Mouse (Mus musculus) Patski (cell line): ENCODE results near the gene Ganab. TPM values are rescaled to one million over a fixed set of nuclear protein-coding genes. Genes with fewer than 3 reads are reported as not detected.
"Not testable (repeated sequence)": the region's sequence is repeated elsewhere in the genome, so short reads cannot be mapped to it uniquely, and the experiment has no call there.

Source experiments
- ATAC-seq: fragments of 100-300 bp; one replicate; pipeline ENCODE4 v1.8.0; 2021
- CTCF ChIA-PET: fragments of 350-600 bp; sonication (Branson Sonifier 250); formaldehyde crosslinking; loops from one replicate; lab custom pipeline; 2022; ENCODE audit warnings: inconsistent platforms; lab: Charles Lee
- POLR2A ChIA-PET: fragments of 350-600 bp; sonication (Branson Sonifier 250); formaldehyde crosslinking; loops from one replicate; lab custom pipeline; 2022; ENCODE audit warnings: antibody characterized with exemption, inconsistent platforms; lab: Charles Lee
- DNase-seq: peaks from one replicate; pipeline ENCODE4 v3.0.0-alpha.2; 2011; ENCODE audit warnings: low read depth, low spot score
- H3K27me3 ChIP-seq: fragments of 371-371 bp; one replicate; pipeline ENCODE4 v1.5.1; 2021
- CTCF ChIP-seq: fragments of 100-300 bp; IDR thresholded peaks from one replicate; pipeline ENCODE4 v1.5.1; 2021
- in situ Hi-C: fragments of 300-500 bp; cut with MboI; formaldehyde crosslinking; loops from 3 replicates; pipeline ENCODE4 v1.11.1; 2018; ENCODE audit warnings: low pct_unique_long_range_greater_than_20kb, mixed read lengths
- polyA plus RNA-seq: library from polyadenylated mRNA; unstranded; gene quantifications from one replicate; pipeline ENCODE4 v1.2.3, GENCODE M21; 2021

Gene Ganab
- polyA plus RNA-seq: 308 TPM

GRCm38 (mm10) chr19:8897865-8898495 lies at the start of gene Ganab:
Gene Ganab (plus strand): TSS chr19:8898071.
- TF ChIP-seq CTCF: no peak
- in situ Hi-C loops: no loop called here
- ChIA-PET POLR2A (interaction anchor here (0.5 to 1.0 kb wide), 3 partner anchors 13 to 70 kb away, joined by 3 read pairs; no protein-coding TSS in a partner anchor), CTCF (no interaction called here)
- DNase-seq (peak; percentile 68), ATAC-seq (peak; percentile 92)
- no peaks in the 10 kb centered on the region for H3K27me3 ChIP-seq

DNA sequence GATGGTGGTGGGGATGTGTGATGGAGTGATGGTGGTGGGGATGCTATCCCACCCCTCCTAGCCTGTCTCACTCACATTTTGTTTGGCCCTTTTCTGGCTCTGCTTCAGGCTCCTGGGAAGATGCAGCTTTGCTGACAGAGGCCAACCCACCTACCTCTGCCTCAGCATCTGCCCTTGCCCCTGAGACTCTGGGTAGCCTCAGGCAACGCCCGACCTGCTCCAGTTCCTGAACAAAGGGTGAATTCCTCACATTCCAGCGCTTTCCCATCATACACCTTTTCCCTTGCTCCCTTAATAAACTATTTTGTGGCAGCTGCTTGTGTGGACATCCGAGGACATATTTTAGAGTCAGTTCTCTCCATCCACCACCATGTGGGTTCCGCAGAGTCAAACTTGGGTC lies 49.5 kb upstream of the Ganab start:
- no peak for ATAC-seq
- no peak for TF ChIP-seq CTCF
- ChIA-PET CTCF (no interaction called here), POLR2A (no interaction called here)
- H3K27me3 ChIP-seq: no peaks in the 10 kb centered on the region
- in situ Hi-C loops: loop anchor here (5.0 to 25.0 kb wide), 2 partner anchors 264 to 1039 kb away; partner anchors contain the start of gene Incenp
- no peak for DNase-seq

- CTCF ChIA-PET: interaction anchor here (1.3 kb wide), 1 partner anchor 259 kb away, joined by 3 read pairs; no protein-coding TSS in a partner anchor
- DNase-seq (no peak), ATAC-seq (no peak)
- no peaks in the 10 kb centered on the region for H3K27me3 ChIP-seq
- no peak for TF ChIP-seq CTCF
- in situ Hi-C loops: loop anchor here (25.0 kb wide), 1 partner anchor 587 kb away; no protein-coding TSS in a partner anchor
- POLR2A ChIA-PET: interaction anchor here (1.0 kb wide), 1 partner anchor 8 kb away, joined by 3 read pairs; no protein-coding TSS in a partner anchor
These were observed 47.4 kb upstream of the Ganab start, which contains the start of gene Lrrn4cl for GRCm38 (mm10) chr19:8850402-8850901. Gene Lrrn4cl (plus strand): TSS chr19:8850768.

DNA sequence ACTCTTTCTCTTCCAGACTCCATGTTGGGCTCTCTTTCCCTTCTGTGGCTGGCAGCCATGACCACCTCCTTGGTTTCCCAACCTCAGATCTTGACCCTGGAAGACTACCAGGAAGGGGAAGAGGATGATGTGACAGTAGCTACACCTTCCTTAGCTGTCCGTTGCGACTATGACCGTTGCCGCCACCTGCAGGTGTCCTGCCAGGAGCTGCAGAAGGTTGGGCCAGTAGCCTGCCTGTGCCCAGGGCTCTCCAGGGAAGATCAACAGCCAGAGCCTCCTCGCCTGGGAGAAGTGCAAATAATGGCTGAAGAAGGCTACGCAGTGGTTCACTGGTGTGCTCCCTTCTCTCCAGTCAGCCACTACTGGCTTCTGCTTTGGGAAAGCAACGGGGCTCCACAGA lies 46.2 kb upstream of the Ganab start:
- no peak for ATAC-seq
- CTCF ChIA-PET: interaction anchor here (0.9 to 1.9 kb wide), 3 partner anchors 9 to 258 kb away, joined by 3 to 7 read pairs (median 4); no protein-coding TSS in a partner anchor
- TF ChIP-seq CTCF: no peak

DNA sequence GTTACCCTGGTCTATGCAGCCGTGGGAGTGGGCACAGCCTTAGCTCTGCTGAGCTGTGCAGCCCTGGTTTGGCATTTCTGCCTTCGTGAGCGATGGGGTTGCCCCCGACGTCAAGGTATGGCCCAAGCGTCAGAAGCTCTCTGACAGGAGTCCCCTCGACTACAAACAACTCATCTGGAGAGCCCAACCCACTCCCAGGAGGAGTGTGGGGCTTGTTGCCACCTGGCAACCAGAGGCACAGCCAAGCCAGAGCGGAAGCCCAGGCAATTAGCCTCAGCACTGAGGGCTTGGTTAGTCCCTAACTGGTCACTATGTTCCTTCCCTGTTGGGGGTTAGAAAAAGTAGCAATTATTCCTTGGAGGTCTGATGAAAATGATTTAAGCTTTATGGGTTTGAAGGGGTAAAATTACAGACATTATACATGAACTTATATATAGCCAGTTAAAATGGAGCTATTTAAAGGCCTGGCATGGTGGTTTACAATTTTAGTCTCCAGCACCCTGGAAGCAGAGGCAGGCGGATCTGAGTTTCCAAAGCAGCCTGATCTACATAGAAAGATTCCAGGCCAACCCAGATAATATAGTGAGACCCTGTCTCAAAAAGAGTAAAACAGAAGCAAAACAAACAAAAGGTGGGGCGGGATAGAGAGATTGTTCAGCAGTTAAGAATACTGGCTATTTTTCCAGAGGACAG lies 45.5 kb upstream of the Ganab start:
- no peak for ATAC-seq
- DNase-seq: no peak
- in situ Hi-C loops: loop anchor here (25.0 kb wide), 1 partner anchor 585 kb away; no protein-coding TSS in a partner anchor
- H3K27me3 ChIP-seq: no peaks in the 10 kb centered on the region
- ChIA-PET POLR2A (interaction anchor here (1.1 kb wide), 1 partner anchor 19 kb away, joined by 3 read pairs; the partner anchor contains the start of gene Ubxn1), CTCF (interaction anchor here (0.9 to 3.0 kb wide), 4 partner anchors 7 to 257 kb away, joined by 3 to 13 read pairs (median 6); no protein-coding TSS in a partner anchor)
- TF ChIP-seq CTCF: no peak

More for the DNA sequence above, 46.2 kb upstream of the Ganab start:
- no peak for DNase-seq
- POLR2A ChIA-PET: no interaction called here
- H3K27me3 ChIP-seq: no peaks in the 10 kb centered on the region
- in situ Hi-C loops: loop anchor here (25.0 kb wide), 1 partner anchor 586 kb away; no protein-coding TSS in a partner anchor

GRCm38 (mm10) chr19:8853117-8853516 lies 44.8 kb upstream of the Ganab start:
- ATAC-seq (no peak), DNase-seq (no peak)
- ChIA-PET CTCF (interaction anchor here (1.7 to 3.0 kb wide), 3 partner anchors 8 to 257 kb away, joined by 3 to 13 read pairs (median 7); no protein-coding TSS in a partner anchor), POLR2A (interaction anchor here (0.5 to 1.1 kb wide), 2 partner anchors 18 to 93 kb away, joined by 3 read pairs; partner anchors contain the start of gene Ubxn1)
- no peaks in the 10 kb centered on the region for H3K27me3 ChIP-seq
- in situ Hi-C loops: loop anchor here (25.0 kb wide), 1 partner anchor 584 kb away; no protein-coding TSS in a partner anchor
- no peak for TF ChIP-seq CTCF

DNA sequence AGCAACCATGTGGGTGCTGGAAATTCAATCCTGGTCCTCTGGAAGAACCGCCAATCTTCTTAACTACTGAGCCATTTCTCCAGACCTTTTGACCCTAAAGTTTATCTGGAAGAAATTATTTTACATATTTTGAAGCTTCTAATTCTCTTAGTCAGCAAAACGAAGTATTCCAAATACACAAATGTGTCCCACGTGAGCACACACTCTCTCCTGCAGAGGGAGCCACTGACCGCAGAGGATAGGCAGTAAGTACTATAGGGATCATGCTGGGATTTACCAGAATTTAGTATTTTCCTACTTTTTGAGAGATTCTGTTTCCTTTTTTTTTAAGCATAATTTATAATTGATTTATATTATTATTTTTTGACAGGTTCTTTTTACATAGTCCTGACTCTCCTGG lies 40.2 kb upstream of the Ganab start:
- ChIA-PET CTCF (interaction anchor here (2.0 kb wide), 1 partner anchor 252 kb away, joined by 11 read pairs; no protein-coding TSS in a partner anchor), POLR2A (no interaction called here)
- in situ Hi-C loops: loop anchor here (25.0 kb wide), 1 partner anchor 580 kb away; no protein-coding TSS in a partner anchor
- ATAC-seq (no peak), DNase-seq (no peak)
- peak; percentile 71 for TF ChIP-seq CTCF
- H3K27me3 ChIP-seq: no peaks in the 10 kb centered on the region

GRCm38 (mm10) chr19:8859018-8859417 lies 38.9 kb upstream of the Ganab start:
- no peak for DNase-seq
- H3K27me3 ChIP-seq: no peaks in the 10 kb centered on the region
- ATAC-seq: no peak
- TF ChIP-seq CTCF: peak; percentile 71
- ChIA-PET POLR2A (interaction anchor here (0.9 kb wide), 1 partner anchor 9 kb away, joined by 3 read pairs; the partner anchor contains the start of gene Lrrn4cl), CTCF (interaction anchor here (0.9 to 2.0 kb wide), 8 partner anchors 14 to 254 kb away, joined by 3 to 11 read pairs (median 4); no protein-coding TSS in a partner anchor)
- in situ Hi-C loops: loop anchor here (25.0 kb wide), 1 partner anchor 578 kb away; no protein-coding TSS in a partner anchor

- no peaks in the 10 kb centered on the region for H3K27me3 ChIP-seq
- DNase-seq: no peak
- in situ Hi-C loops: loop anchor here (25.0 kb wide), 1 partner anchor 573 kb away; no protein-coding TSS in a partner anchor
- ChIA-PET CTCF (no interaction called here), POLR2A (interaction anchor here (0.6 kb wide), 1 partner anchor 28 kb away, joined by 3 read pairs; the partner anchor contains the start of gene Ints5)
- ATAC-seq: no peak
- TF ChIP-seq CTCF: no peak
These were observed 33.6 kb upstream of the Ganab start for GRCm38 (mm10) chr19:8864265-8864664.

DNA sequence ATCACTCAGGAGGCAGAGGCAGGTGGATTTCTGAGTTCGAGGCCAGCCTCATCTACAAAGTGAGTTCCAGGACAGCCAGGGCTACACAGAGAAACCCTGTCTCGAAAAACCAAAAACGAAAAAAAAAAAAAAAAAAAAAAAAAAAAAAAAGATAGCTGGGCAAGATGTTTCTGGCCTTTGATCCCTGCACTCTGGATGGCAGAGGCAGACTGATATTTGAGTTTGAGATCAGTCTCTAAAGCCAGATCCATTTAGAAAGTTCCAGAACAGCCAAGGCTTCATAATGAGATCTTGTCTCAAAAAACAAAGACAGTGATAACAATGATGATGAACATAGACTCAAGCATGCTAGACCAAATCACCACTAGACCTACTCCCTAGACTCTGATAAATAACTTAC lies 27.5 kb upstream of the Ganab start:
- POLR2A ChIA-PET: interaction anchor here (0.6 kb wide), 1 partner anchor 8 kb away, joined by 7 read pairs; no protein-coding TSS in a partner anchor
- H3K27me3 ChIP-seq, ATAC-seq, CTCF ChIA-PET, DNase-seq: not testable (repeated sequence)
- in situ Hi-C loops: loop anchor here (25.0 kb wide), 1 partner anchor 567 kb away; no protein-coding TSS in a partner anchor
